Mouse (Mus musculus): ENCODE measurements around the gene Col23a1. TPM values are rescaled to one million over a fixed set of nuclear protein-coding genes. Genes with fewer than 3 reads are reported as not detected.
A peak's percentile ranks its signal among the peaks of the same experiment; 100 is the strongest.
"Not testable (repeated sequence)": the region's sequence is repeated elsewhere in the genome, so short reads cannot be mapped to it uniquely, and the experiment has no call there.

The Col23a1 gene
- total and polyA plus RNA-seq, 2 experiments from 2014 or later = 3.2 to 12.6 TPM

- Histone ChIP-seq H3K36me3 (ENCODE audit: insufficient read depth) (no peaks in the 10 kb centered on the region), H3K4me3 (ENCODE audit: low read depth, low read length) (no peak overlapping the region), H3K4me1 (ENCODE audit: insufficient read depth) (no peaks in the 10 kb centered on the region), H3K9me3 (ENCODE audit: low read length) (no peaks in the 10 kb centered on the region), H3K9ac (no peak overlapping the region), H3K27me3 (ENCODE audit: insufficient read depth, low read length) (no peaks in the 10 kb centered on the region), H3K4me2 (ENCODE audit: low read depth) (no peak overlapping the region), H3K27ac (ENCODE audit: low read depth, low read length) (no peak overlapping the region)
- WGBS = 79% methylated on average over 5 of the region's 5 CpGs
- DNase-seq (no peak), ATAC-seq (no peak)
- no peak for TF ChIP-seq CTCF (IDR thresholded peaks at IDR 0.05; ENCODE audit: low read depth)
Observed at GRCm38 (mm10) chr11:51353746-51354145, 64.0 kb downstream of the Col23a1 start.

GRCm38 (mm10) chr11:51358981-51359380 lies 69.3 kb downstream of the Col23a1 start:
- H3K9me3 ChIP-seq (ENCODE audit: low read length); H3K27ac ChIP-seq (ENCODE audit: low read depth, low read length); H3K36me3 ChIP-seq (ENCODE audit: insufficient read depth); ATAC-seq; H3K27me3 ChIP-seq (ENCODE audit: insufficient read depth, low read length); DNase-seq; H3K4me1 ChIP-seq (ENCODE audit: insufficient read depth); H3K4me2 ChIP-seq (ENCODE audit: low read depth); H3K4me3 ChIP-seq (ENCODE audit: low read depth, low read length); H3K9ac ChIP-seq: not testable (repeated sequence)
- WGBS = 95% methylated on average over 9 of the region's 9 CpGs

GRCm38 (mm10) chr11:51364353-51364752 lies 74.6 kb downstream of the Col23a1 start:
- TF ChIP-seq CTCF (IDR thresholded peaks at IDR 0.05; ENCODE audit: low read depth) = no peak
- no peaks in the 10 kb centered on the region for H3K4me1 ChIP-seq (ENCODE audit: insufficient read depth)
- WGBS = 89% methylated on average over 5 of the region's 5 CpGs
- no peak overlapping the region for H3K9ac ChIP-seq
- DNase-seq (no peak), ATAC-seq (no peak)
- no peaks in the 10 kb centered on the region for H3K36me3 ChIP-seq (ENCODE audit: insufficient read depth)
- no peak overlapping the region for H3K27ac ChIP-seq (ENCODE audit: low read depth, low read length)
- H3K9me3 ChIP-seq (ENCODE audit: low read length) = no peaks in the 10 kb centered on the region
- H3K4me2 ChIP-seq (ENCODE audit: low read depth) = no peak overlapping the region
- no peak overlapping the region for H3K4me3 ChIP-seq (ENCODE audit: low read depth, low read length)
- no peaks in the 10 kb centered on the region for H3K27me3 ChIP-seq (ENCODE audit: insufficient read depth, low read length)

GRCm38 (mm10) chr11:51367334-51367733 lies 77.6 kb downstream of the Col23a1 start:
- ATAC-seq (no peak), DNase-seq (no peak)
- Histone ChIP-seq H3K4me2 (ENCODE audit: low read depth) (no peak overlapping the region), H3K36me3 (ENCODE audit: insufficient read depth) (no peaks in the 10 kb centered on the region), H3K4me3 (ENCODE audit: low read depth, low read length) (no peak overlapping the region), H3K4me1 (ENCODE audit: insufficient read depth) (no peaks in the 10 kb centered on the region), H3K9me3 (ENCODE audit: low read length) (no peaks in the 10 kb centered on the region), H3K27me3 (ENCODE audit: insufficient read depth, low read length) (no peaks in the 10 kb centered on the region), H3K27ac (ENCODE audit: low read depth, low read length) (no peak overlapping the region), H3K9ac (no peak overlapping the region)
- WGBS = 88% methylated on average over 5 of the region's 5 CpGs
- no peak for TF ChIP-seq CTCF (IDR thresholded peaks at IDR 0.05; ENCODE audit: low read depth)

GRCm38 (mm10) chr11:51370273-51370672 lies 80.6 kb downstream of the Col23a1 start:
- ATAC-seq (no peak), DNase-seq (no peak)
- Histone ChIP-seq H3K9ac (no peak overlapping the region), H3K9me3 (ENCODE audit: low read length) (no peaks in the 10 kb centered on the region), H3K27me3 (ENCODE audit: insufficient read depth, low read length) (no peaks in the 10 kb centered on the region), H3K36me3 (ENCODE audit: insufficient read depth) (no peaks in the 10 kb centered on the region), H3K27ac (ENCODE audit: low read depth, low read length) (no peak overlapping the region), H3K4me2 (ENCODE audit: low read depth) (no peak overlapping the region), H3K4me3 (ENCODE audit: low read depth, low read length) (no peak overlapping the region), H3K4me1 (ENCODE audit: insufficient read depth) (no peaks in the 10 kb centered on the region)
- 75% methylated on average over 4 of the region's 4 CpGs for WGBS
- no peak for TF ChIP-seq CTCF (IDR thresholded peaks at IDR 0.05; ENCODE audit: low read depth)

GRCm38 (mm10) chr11:51371321-51371720 lies 81.6 kb downstream of the Col23a1 start:
- H3K4me1 ChIP-seq (ENCODE audit: insufficient read depth) = no peaks in the 10 kb centered on the region
- DNase-seq (no peak), ATAC-seq (no peak)
- no peaks in the 10 kb centered on the region for H3K27me3 ChIP-seq (ENCODE audit: insufficient read depth, low read length)
- H3K4me3 ChIP-seq (ENCODE audit: low read depth, low read length) = no peak overlapping the region
- H3K4me2 ChIP-seq (ENCODE audit: low read depth) = no peak overlapping the region
- H3K9me3 ChIP-seq (ENCODE audit: low read length) = no peaks in the 10 kb centered on the region
- H3K36me3 ChIP-seq (ENCODE audit: insufficient read depth) = no peaks in the 10 kb centered on the region
- WGBS = 70% methylated on average over 4 of the region's 4 CpGs
- no peak for TF ChIP-seq CTCF (IDR thresholded peaks at IDR 0.05; ENCODE audit: low read depth)
- H3K27ac ChIP-seq (ENCODE audit: low read depth, low read length) = no peak overlapping the region
- H3K9ac ChIP-seq = no peak overlapping the region

- TF ChIP-seq CTCF (IDR thresholded peaks at IDR 0.05; ENCODE audit: low read depth) = no peak
- ATAC-seq (no peak), DNase-seq (no peak)
- no peaks in the 10 kb centered on the region for H3K27me3 ChIP-seq (ENCODE audit: insufficient read depth, low read length)
- H3K9me3 ChIP-seq (ENCODE audit: low read length) = no peaks in the 10 kb centered on the region
- H3K4me1 ChIP-seq (ENCODE audit: insufficient read depth) = no peaks in the 10 kb centered on the region
- H3K4me3 ChIP-seq (ENCODE audit: low read depth, low read length) = no peak overlapping the region
- no peak overlapping the region for H3K27ac ChIP-seq (ENCODE audit: low read depth, low read length)
- H3K4me2 ChIP-seq (ENCODE audit: low read depth) = no peak overlapping the region
- 75% methylated on average over 1 of the region's 1 CpGs for WGBS
- H3K9ac ChIP-seq = no peak overlapping the region
- no peaks in the 10 kb centered on the region for H3K36me3 ChIP-seq (ENCODE audit: insufficient read depth)
Observed at GRCm38 (mm10) chr11:51371926-51372325, 82.2 kb downstream of the Col23a1 start.

- TF ChIP-seq CTCF (IDR thresholded peaks at IDR 0.05; ENCODE audit: low read depth) = 0 out of 2 replicates have a peak, but pooled peaks have one; percentile 23
- Histone ChIP-seq H3K27me3 (ENCODE audit: insufficient read depth, low read length) (no peaks in the 10 kb centered on the region), H3K36me3 (ENCODE audit: insufficient read depth) (no peaks in the 10 kb centered on the region), H3K4me2 (ENCODE audit: low read depth) (no peak overlapping the region), H3K9ac (no peak overlapping the region), H3K4me3 (ENCODE audit: low read depth, low read length) (no peak overlapping the region), H3K27ac (ENCODE audit: low read depth, low read length) (no peak overlapping the region), H3K4me1 (ENCODE audit: insufficient read depth) (no peaks in the 10 kb centered on the region), H3K9me3 (ENCODE audit: low read length) (no peaks in the 10 kb centered on the region)
- DNase-seq = no peak
- WGBS = 57% methylated on average over 5 of the region's 5 CpGs
- ATAC-seq = no peak
Observed at GRCm38 (mm10) chr11:51377199-51377598, 87.5 kb downstream of the Col23a1 start.

Data from forebrain, postnatal 0 days (tissue).